Mouse (Mus musculus) leukemia stem cell, adult 10-12 weeks (primary cell): ENCODE results near the gene Gm11437. TPM values are rescaled to one million over a fixed set of nuclear protein-coding genes. Genes with fewer than 3 reads are reported as not detected.

Source experiments
- polyA plus RNA-seq: library from polyadenylated mRNA; stranded (reverse); fragments of >175 nt; gene quantifications from 2 replicates; pipeline ENCODE4 v1.2.3, GENCODE M21; 2012; ENCODE audit warnings: low replicate concordance

Gene Gm11437
- not detected in 2 replicates for polyA plus RNA-seq

DNA sequence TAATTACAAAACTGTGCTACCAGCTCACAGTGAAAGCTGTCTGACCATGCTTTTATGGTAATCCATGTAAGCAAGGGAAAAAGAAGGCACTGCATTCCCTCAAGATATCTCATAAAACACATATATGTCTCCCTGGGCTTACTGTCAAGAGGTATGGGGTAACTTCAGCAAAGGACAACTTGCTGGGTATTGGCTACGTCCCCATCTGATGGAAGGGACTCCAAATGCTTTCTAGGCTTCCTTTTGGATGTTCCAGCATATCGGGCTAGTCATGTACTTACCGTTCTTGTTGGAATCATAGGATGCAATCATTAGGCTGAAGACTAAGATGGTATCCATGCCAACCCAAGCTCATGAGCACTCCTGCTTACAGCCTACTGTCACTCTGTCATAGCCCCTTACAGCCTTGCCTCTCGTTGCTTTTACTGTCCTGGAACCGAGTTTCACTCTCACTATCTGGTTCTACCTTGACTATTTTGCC is at the start of gene Gm11437:
Gene Gm11437, minus strand, starts transcription at position 431 of the 481 bp plus-strand sequence.

DNA sequence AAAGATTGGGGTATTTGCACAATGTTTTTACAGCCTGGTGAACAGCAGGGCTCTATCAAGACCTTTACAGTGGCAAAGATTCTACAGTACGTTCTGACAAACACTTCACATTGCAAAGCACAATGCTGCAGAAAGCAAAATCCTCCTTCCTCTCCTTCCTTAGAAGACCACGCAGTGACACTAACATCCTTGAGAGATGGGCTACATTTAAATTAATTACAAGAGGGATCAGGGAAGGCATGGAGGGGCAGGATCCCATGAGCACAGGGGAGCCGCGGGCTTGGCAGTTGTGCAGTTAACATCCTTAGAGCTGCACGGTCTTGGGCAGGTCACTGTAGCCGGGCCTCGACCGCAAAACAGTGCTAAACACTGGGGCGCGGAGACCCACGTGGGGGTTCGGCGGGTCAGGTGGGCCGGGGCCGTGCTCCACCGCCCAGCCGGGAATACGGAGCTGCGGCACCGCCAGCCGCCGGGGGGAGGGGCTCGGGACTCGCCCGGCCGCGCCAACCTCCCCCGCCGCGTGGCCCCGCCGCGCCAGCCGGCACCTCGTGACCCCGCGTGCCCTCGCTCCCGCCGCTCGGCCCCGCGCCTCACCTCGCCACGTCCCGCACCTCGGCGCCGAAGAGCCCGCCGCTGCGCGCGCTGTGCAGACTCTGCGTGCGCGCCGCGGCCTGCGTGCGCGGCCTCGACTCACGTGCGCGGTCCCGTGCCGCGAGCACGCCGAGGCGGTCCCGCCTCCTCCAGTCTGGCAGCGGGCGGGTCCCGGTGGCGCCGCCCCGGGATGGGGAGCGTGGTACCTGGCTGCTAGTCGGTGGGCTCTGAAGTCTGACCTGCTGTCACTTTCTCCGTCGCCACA is 38.1 kb downstream of the Gm11437 start, which contains the start of the genes Tada2a and Acaca:
Gene Tada2a, minus strand, starts transcription at position 658 of the 856 bp plus-strand sequence.
Gene Acaca, plus strand, starts transcription at position 730 of the 856 bp plus-strand sequence.

Other genes starting within 250 kb of the Gm11437 start
- 0.37 and 2.0 TPM in 2 replicates for gene Ddx52, start 225.4 kb downstream of the Gm11437 start, polyA plus RNA-seq
- gene Synrg, start 203.0 kb downstream of the Gm11437 start, polyA plus RNA-seq: 2.5 and 25.9 TPM in 2 replicates
- 0.59 TPM in 1 of 2 replicates, not detected in the other for gene Dusp14, start 98.2 kb downstream of the Gm11437 start, polyA plus RNA-seq
- gene Tada2a, start 37.9 kb downstream of the Gm11437 start, polyA plus RNA-seq: 0.43 and 0.73 TPM in 2 replicates
- 10.6 and 12.1 TPM in 2 replicates for gene Acaca, start 37.8 kb downstream of the Gm11437 start, polyA plus RNA-seq